Mouse (Mus musculus) brain, adult 2 months (tissue): ENCODE measurements at regions not wholly inside any gene's neighbourhood (a gene's known extent, or its start where the extent isn't known, plus 50 kb on each side); places are given as distances from the start of the nearest gene placed in this dataset.

ENCODE experiments used
- DNase-seq: peaks from one replicate; pipeline ENCODE4 v3.0.0; 2011; ENCODE audit warnings: low read depth, low spot score

DNA sequence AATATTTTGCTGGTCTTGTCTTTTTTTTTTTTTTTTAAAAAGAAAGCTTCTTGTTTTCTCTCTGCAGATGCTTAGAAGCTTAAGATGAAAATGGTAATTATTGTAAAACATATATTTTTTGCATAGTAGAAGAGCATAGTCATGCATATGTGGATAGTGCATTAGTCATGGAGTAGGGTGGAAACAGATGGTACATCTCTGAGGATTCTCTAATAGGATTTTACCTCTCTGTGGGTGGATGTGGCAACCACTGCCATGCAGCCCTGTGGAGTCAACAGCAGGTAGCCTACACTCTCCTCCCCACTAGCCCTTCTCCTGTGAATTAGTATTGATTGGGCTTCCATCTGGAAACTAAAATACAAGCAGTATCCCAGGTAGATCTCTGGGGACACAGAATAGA is 409.2 kb downstream of the Nr4a2 start:
- DNase-seq: peak; percentile 55

DNA sequence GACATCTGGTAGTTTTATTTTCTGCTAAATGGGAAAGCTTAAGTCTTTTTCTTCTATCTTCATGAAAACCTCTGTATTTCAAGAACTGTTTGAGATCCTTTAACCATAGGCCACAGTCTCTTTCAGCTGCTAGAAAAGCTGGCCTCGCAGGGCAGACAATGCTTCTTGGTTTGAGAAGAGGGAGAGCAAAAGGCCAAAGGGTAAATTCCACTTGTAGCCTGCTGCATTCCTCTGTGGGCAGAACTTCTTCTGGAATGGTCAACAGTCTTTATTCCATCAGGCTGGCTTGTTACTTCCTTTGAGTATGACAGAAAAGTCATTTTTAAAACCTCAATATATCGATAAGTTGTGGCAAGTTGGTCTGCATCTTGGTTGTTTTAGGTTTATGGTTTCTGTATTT is 440.2 kb downstream of the Nr4a2 start:
- DNase-seq: no peak

GRCm38 (mm10) chr2:56673861-56674260 is 449.9 kb downstream of the Nr4a2 start:
- no peak for DNase-seq

GRCm38 (mm10) chr2:56672711-56673110 is 451.1 kb downstream of the Nr4a2 start:
- peak; percentile 1 for DNase-seq

DNA sequence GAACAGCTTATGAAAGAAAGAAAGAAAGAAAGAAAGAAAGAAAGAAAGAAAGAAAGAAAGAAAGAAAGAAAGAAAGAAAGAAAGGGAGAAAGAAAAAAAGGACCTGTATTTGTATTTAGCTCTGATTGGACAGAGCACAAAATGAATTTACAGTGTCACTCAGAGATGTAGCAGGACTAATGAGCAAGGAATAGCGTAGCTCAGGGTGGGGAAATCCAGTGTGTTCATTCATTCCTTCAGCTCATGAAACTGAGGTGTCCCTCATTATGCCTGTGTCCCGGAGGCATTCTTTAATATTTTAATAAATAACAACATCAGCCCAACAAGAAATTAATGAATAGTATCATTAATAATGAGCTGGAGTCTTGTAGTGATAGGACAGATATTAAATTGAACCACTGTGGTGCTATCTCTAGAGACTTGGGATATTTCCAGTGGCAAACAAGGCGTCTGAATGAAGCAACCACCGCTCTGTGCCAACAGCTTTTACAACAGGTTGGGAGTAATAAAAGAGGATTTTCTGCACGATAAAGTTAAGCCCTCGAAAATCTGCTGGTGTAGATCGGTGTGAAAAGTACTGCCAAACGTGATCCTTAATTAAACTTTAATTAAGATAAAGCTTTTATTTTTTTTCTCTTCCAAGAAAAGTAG is 461.4 kb downstream of the Nr4a2 start:
- DNase-seq: no peak
